ENCODE assay signal across 31 mouse cellular contexts in the genomic region with DNA sequence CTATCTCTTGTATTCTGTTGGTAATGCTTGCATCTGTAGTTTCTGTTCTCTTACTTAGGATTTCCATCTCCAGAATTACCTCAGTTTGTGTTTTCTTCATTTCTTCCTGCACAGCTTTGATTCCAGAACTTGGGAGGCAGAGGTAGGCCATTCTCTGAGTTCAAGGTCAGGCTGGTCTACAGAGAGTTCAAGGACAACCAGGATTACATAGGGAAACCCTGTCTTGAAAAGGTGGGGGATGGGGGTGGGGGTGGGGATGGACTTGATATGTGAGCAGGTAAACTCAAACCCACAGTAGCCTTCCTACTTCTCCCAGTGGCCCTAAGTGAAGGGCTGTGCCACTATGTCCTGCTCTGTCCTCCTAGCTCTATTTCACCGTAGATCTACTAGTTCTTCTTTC.
"Had no signal": no experiment of that assay in that cellular context is flagged by ENCODE, and none has a peak within 500 bp of the region (broad histone marks: within the 10 kb centered on the region; RNA-seq: fewer than 3 reads in every experiment).

No protein-coding gene starts in this region.

- H3K9ac ChIP-seq: limb, embryonic 12.5 days; limb, embryonic 13.5 days; limb, embryonic 15.5 days; liver, embryonic 12.5 days; liver, embryonic 13.5 days; liver, embryonic 14.5 days; liver, embryonic 15.5 days; liver, postnatal 0 days; lung, embryonic 14.5 days; lung, embryonic 15.5 days; midbrain, embryonic 12.5 days; midbrain, embryonic 13.5 days; midbrain, embryonic 15.5 days had no signal

- H3K4me1 ChIP-seq: limb, embryonic 10.5 days; limb, embryonic 12.5 days; liver, embryonic 12.5 days; liver, embryonic 13.5 days; liver, embryonic 15.5 days; lung, embryonic 15.5 days; midbrain, embryonic 10.5 days; midbrain, embryonic 12.5 days; midbrain, embryonic 13.5 days; midbrain, embryonic 15.5 days had no signal

- H3K27me3 ChIP-seq: limb, embryonic 12.5 days; limb, embryonic 13.5 days; limb, embryonic 15.5 days; liver, embryonic 13.5 days; lung, embryonic 15.5 days; midbrain, embryonic 12.5 days; midbrain, embryonic 13.5 days; midbrain, embryonic 15.5 days had no signal

- DNase-seq: left cerebral cortex, postnatal 4 days; liver; liver, embryonic 13.5 days; liver, postnatal 0 days; lung, adult 18-20 months; lung, adult 2 months; lung, embryonic 14.5 days; lung, postnatal 10 days; lung, postnatal 14 days; lung, postnatal 36 days; lung, postnatal 4 days; midbrain, embryonic 14.5 days had no signal

- H3K9me3 ChIP-seq: limb, embryonic 10.5 days; limb, embryonic 12.5 days; limb, embryonic 13.5 days; limb, embryonic 15.5 days; liver, embryonic 12.5 days; liver, embryonic 13.5 days; liver, embryonic 15.5 days; lung, embryonic 15.5 days; megakaryocyte, embryonic 14.5 days; midbrain, embryonic 10.5 days; midbrain, embryonic 12.5 days; midbrain, embryonic 13.5 days; midbrain, embryonic 15.5 days had no signal

- H3K4me2 ChIP-seq: limb, embryonic 12.5 days; limb, embryonic 13.5 days; limb, embryonic 15.5 days; liver, embryonic 11.5 days; liver, embryonic 12.5 days; liver, embryonic 13.5 days; liver, embryonic 15.5 days; lung, embryonic 14.5 days; lung, embryonic 15.5 days; midbrain, embryonic 11.5 days; midbrain, embryonic 12.5 days; midbrain, embryonic 13.5 days; midbrain, embryonic 15.5 days had no signal

- H3K4me3 ChIP-seq: limb, embryonic 10.5 days; limb, embryonic 12.5 days; limb, embryonic 13.5 days; limb, embryonic 15.5 days; liver, embryonic 12.5 days; liver, embryonic 13.5 days; liver, embryonic 15.5 days; lung, embryonic 15.5 days; megakaryocyte, embryonic 14.5 days; midbrain, embryonic 10.5 days; midbrain, embryonic 12.5 days; midbrain, embryonic 13.5 days; midbrain, embryonic 15.5 days; myocyte had no signal

- H3K36me3 ChIP-seq: limb, embryonic 10.5 days; limb, embryonic 12.5 days; limb, embryonic 13.5 days; limb, embryonic 15.5 days; liver, embryonic 12.5 days; liver, embryonic 13.5 days; liver, embryonic 15.5 days; lung, embryonic 15.5 days; midbrain, embryonic 10.5 days; midbrain, embryonic 12.5 days; midbrain, embryonic 13.5 days; midbrain, embryonic 15.5 days had no signal

- ATAC-seq: liver, embryonic 12.5 days; liver, postnatal 0 days; lung, postnatal 0 days; midbrain, embryonic 13.5 days; midbrain, embryonic 15.5 days; midbrain, embryonic 16.5 days had no signal

- H3K27ac ChIP-seq: limb, embryonic 10.5 days; limb, embryonic 12.5 days; limb, embryonic 13.5 days; limb, embryonic 15.5 days; liver, embryonic 12.5 days; liver, embryonic 13.5 days; liver, embryonic 14.5 days; liver, embryonic 15.5 days; lung, embryonic 15.5 days; macrophage; midbrain, embryonic 10.5 days; midbrain, embryonic 12.5 days; midbrain, embryonic 13.5 days; midbrain, embryonic 15.5 days had no signal
